Mouse (Mus musculus): Measurements from ENCODE around the gene Bhlhe23.

The Bhlhe23 gene

GRCm38 (mm10) chr2:180725856-180726629 is 50.7 kb downstream of the Bhlhe23 start:
- no peak for DNase-seq (ENCODE audit: extremely low spot score, low spot score)

- DNase-seq (ENCODE audit: extremely low spot score, low spot score): no peak
Measured at GRCm38 (mm10) chr2:180725414-180725778, 51.3 kb downstream of the Bhlhe23 start.

DNA sequence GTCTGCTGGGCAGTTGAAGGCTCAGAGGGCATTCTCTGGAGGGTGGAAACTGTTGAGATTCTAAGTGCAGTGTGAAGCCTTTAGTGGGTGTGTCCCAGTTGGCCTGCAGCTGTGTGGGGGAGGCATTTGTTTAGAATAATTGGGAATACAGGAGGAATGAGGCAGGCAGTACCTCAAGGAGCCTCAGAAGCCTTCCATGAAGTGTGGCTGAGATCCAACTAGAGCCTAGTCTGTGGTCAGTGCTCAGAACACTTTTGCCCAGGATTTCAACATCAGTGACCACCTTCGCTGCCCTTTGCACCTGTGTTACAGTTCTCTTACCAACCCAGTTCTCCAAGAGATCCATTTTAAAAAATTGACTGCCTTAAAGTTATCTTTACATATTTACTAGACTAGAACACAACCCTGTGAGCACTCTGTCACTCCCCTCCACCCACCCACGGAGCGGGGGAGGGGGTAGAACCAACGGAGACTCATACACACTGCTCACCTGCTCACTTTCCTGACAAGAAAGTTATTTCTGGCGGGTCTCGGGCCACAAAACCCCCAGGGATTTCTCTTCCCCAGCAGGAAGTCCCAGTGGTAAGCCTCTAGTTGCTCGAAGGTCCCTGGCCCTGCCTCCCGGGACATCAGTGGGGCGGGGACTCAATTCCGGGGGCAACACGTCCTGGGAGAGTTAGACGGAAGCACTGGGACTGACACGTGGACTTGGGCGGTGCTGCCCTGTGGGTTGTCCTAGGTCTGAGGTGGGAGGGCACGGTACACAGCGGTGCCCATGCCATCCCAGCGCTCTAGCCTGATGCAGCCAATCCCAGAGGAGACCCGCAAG is 51.9 kb downstream of the Bhlhe23 start, which contains the start of gene Slc17a9:
Gene Slc17a9 (plus strand): TSS at position 679 of the 829 bp plus-strand sequence.
- DNase-seq (ENCODE audit: extremely low spot score, low spot score): no peak

All from neural tube, embryonic 10.5 days (tissue).